Mouse (Mus musculus): ENCODE results near the gene Fkbp9. TPM values are rescaled to one million over a fixed set of nuclear protein-coding genes. Genes with fewer than 3 reads are reported as not detected.

The Fkbp9 gene
- polyA plus RNA-seq, 1 experiment from 2014 or later: 134 TPM

DNA sequence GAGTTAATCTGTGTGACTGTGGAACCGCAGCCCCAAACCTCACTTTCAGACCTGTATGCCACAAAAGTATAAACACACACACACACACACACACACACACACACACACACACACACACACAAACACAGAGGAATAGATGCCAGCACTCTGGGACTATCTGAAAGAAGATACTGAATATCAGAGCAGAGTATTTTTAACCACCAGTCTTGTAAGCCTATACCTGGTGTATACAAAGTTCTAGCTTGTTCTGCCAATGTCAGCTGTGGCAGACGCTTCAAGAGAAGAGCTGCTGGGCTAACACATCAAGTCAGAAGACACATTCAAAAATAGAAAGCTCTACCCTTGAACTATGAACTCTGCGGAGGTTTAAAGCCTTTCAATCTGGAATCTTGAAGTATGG lies 67.7 kb downstream of the Fkbp9 start:
- Histone ChIP-seq H3K4me2 (replicated peaks; ENCODE audit: low read depth, low read length) (no peak overlapping the region), H3K27ac (ENCODE audit: low read length) (no peak overlapping the region)
- ATAC-seq: no peak

DNA sequence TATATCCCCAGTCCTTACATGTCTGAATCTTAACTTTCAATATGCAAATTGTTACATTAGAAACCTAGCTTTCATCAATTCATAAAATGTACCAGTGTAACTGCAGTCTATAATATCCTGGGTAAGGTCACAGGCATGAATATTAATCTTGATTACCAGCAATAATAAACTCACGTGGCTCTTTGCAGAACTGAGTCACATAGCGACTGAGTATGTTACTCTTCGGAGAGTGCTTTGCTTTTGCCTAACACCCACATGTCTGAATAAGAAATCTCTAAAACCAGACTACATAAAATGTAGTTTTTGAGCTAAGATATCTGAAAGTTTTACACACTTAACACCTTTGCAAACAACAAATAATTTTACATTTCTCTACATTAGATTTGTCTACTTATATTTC lies 69.5 kb downstream of the Fkbp9 start:
- no peak overlapping the region for H3K9ac ChIP-seq (replicated peaks; ENCODE audit: low read depth)
- 54% methylated on average over 3 of the region's 3 CpGs for WGBS
- ATAC-seq: peak; percentile 29; the same call in 1 of the 2 replicates
- H3K27ac ChIP-seq (ENCODE audit: low read length): 0 out of 2 replicates have a peak overlapping the region, but pooled peaks have one; percentile 73
- no peak overlapping the region; the same call in 1 of the 2 replicates for H3K4me3 ChIP-seq (ENCODE audit: low read depth, low read length)
- DNase-seq (ENCODE audit: low spot score): no peak
- H3K36me3 ChIP-seq (ENCODE audit: insufficient read depth, low read length): no peaks in the 10 kb centered on the region
- no peaks in the 10 kb centered on the region for H3K9me3 ChIP-seq (ENCODE audit: low read length)
- H3K4me2 ChIP-seq (replicated peaks; ENCODE audit: low read depth, low read length): peak overlapping the region; percentile 32; the same call in 1 of the 2 replicates
- H3K4me1 ChIP-seq (ENCODE audit: insufficient read depth, low read depth, low read length): peaks cover 2% of the 10 kb centered on the region; the same call in 1 of the 2 replicates
- no peaks in the 10 kb centered on the region for H3K27me3 ChIP-seq (replicated peaks; ENCODE audit: insufficient read depth, low read length)
- TF ChIP-seq EP300 (IDR thresholded peaks at IDR 0.05): no peak
- TF ChIP-seq CTCF (IDR thresholded peaks at IDR 0.05): no peak

More for the DNA sequence above, 67.7 kb downstream of the Fkbp9 start:
- H3K9ac ChIP-seq (replicated peaks; ENCODE audit: low read depth): no peak overlapping the region
- no peaks in the 10 kb centered on the region for H3K36me3 ChIP-seq (ENCODE audit: insufficient read depth, low read length)
- H3K4me3 ChIP-seq (ENCODE audit: low read depth, low read length): no peak overlapping the region
- TF ChIP-seq CTCF (IDR thresholded peaks at IDR 0.05) (no peak), EP300 (IDR thresholded peaks at IDR 0.05) (no peak)
- H3K4me1 ChIP-seq (ENCODE audit: insufficient read depth, low read depth, low read length): peaks cover 2% of the 10 kb centered on the region; the same call in 1 of the 2 replicates
- H3K9me3 ChIP-seq (ENCODE audit: low read length): no peaks in the 10 kb centered on the region
- WGBS: 64% methylated on average over 3 of the region's 3 CpGs
- no peaks in the 10 kb centered on the region for H3K27me3 ChIP-seq (replicated peaks; ENCODE audit: insufficient read depth, low read length)
- DNase-seq (ENCODE audit: low spot score): no peak

DNA sequence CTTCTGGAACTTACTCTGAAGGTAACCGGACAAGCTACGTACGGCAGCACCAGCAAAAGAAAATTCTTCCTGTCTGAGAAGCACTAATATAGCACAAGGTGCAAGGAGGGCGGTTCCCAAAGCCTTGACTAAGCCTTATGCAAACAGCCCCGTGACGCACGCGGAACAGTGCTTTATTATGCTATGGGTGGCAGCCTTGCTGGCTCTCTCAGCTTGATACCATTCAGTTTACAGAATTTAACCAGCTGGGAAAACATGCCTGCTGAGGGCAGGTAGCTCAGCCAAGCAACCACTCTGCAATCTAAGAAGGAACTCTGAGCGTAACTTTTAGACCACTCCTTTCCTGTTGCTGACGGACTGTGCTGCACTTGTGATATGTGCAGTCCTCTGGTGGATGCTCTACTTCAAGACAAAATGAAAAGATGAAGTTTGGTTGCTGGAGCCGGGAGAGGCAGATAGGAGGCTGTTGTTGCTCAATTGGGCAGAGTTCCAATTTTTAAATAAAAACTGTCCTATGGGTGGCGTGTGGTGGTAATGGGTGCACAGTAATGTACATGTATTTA lies 70.0 kb downstream of the Fkbp9 start:
- DNase-seq (ENCODE audit: low spot score): peak; percentile 91
- peak overlapping the region; percentile 32 for H3K4me2 ChIP-seq (replicated peaks; ENCODE audit: low read depth, low read length)
- peak overlapping the region; percentile 73 for H3K27ac ChIP-seq (ENCODE audit: low read length)
- WGBS: 25% methylated on average over 12 of the region's 12 CpGs
- TF ChIP-seq EP300 (IDR thresholded peaks at IDR 0.05) (0 out of 2 replicates have a peak, but pooled peaks have one; percentile 7), CTCF (IDR thresholded peaks at IDR 0.05) (peak; percentile 36; the same call in 1 of the 2 replicates)
- H3K4me1 ChIP-seq (ENCODE audit: insufficient read depth, low read depth, low read length): peaks cover 2% of the 10 kb centered on the region; the same call in 1 of the 2 replicates
- peak overlapping the region; percentile 8; the same call in 1 of the 2 replicates for H3K9ac ChIP-seq (replicated peaks; ENCODE audit: low read depth)
- no peaks in the 10 kb centered on the region for H3K27me3 ChIP-seq (replicated peaks; ENCODE audit: insufficient read depth, low read length)
- peak; percentile 95 for ATAC-seq
- H3K36me3 ChIP-seq (ENCODE audit: insufficient read depth, low read length): no peaks in the 10 kb centered on the region
- peak overlapping the region; percentile 14; the same call in 1 of the 2 replicates for H3K4me3 ChIP-seq (ENCODE audit: low read depth, low read length)
- H3K9me3 ChIP-seq (ENCODE audit: low read length): no peaks in the 10 kb centered on the region

DNA sequence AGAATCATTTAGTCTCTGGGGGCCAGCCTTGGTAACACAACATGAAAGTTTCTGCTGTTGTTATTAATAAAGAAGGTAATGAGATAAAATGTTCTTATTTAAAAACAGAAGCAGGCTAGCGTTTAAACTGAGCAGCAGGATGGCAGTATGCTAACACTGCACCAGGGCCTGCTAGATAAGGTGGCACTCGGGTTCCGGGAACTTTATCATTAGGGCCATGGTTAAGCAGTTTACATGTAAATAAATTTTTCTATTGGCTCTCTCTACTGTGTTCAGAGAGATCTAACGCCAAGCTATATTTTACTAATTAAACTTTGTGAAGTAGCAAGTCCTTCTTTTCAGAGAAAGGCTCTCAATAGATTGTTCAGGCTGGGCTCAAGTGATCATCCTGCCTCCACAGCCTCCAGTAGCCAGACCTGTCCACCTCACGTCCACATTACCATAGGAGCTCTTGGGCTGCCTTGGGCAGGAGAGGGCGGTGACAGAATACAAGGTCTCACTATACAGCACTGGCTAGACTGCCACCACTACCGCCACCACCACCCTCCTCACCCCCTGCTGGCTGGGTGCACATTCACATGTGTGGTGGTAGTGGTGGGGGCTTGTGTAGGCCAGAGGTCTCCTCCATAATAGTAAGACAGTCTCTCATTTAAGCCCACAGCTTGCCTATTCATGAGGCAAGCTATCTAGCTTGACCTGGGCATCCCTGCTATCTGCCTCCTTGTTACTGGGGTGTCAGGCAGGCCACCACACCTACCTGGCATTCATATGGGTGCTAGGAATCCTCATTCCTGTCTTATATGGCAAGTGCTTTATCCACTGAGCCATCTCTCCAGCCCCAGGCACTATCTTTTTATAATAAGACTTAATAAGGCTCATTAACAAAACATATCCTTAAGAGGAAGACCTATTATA lies 71.0 kb downstream of the Fkbp9 start:
- peaks cover 2% of the 10 kb centered on the region; the same call in 1 of the 2 replicates for H3K4me1 ChIP-seq (ENCODE audit: insufficient read depth, low read depth, low read length)
- DNase-seq (ENCODE audit: low spot score): no peak
- no peaks in the 10 kb centered on the region for H3K9me3 ChIP-seq (ENCODE audit: low read length)
- no peak overlapping the region for H3K9ac ChIP-seq (replicated peaks; ENCODE audit: low read depth)
- 76% methylated on average over 7 of the region's 7 CpGs for WGBS
- 0 out of 2 replicates have a peak, but pooled peaks have one; percentile 16 for ATAC-seq
- H3K27me3 ChIP-seq (replicated peaks; ENCODE audit: insufficient read depth, low read length): no peaks in the 10 kb centered on the region
- H3K4me2 ChIP-seq (replicated peaks; ENCODE audit: low read depth, low read length): no peak overlapping the region
- no peak overlapping the region for H3K4me3 ChIP-seq (ENCODE audit: low read depth, low read length)
- H3K36me3 ChIP-seq (ENCODE audit: insufficient read depth, low read length): no peaks in the 10 kb centered on the region
- peak overlapping the region; percentile 73; the same call in 1 of the 2 replicates for H3K27ac ChIP-seq (ENCODE audit: low read length)
- TF ChIP-seq CTCF (IDR thresholded peaks at IDR 0.05): peak; percentile 27
- no peak for TF ChIP-seq EP300 (IDR thresholded peaks at IDR 0.05)

DNA sequence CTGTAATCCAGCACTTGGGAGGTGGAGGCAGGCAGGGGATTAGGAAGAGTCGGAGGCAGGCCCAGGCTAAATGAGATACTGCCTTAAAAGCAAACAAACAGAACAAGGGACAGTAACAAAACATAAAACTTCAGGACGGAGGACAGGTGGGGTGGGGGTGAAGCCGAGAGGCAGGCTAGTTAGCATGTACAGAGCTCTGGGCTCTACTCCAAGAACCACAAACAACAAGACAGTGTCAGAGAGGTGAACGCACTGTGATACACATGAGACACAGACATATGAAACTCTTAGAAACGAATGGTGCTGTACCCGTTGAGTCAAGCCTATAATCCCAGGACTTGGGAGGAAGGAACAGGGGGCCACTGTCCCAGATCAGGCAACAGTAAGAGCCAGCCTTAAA lies 72.0 kb downstream of the Fkbp9 start:
- H3K9ac ChIP-seq (replicated peaks; ENCODE audit: low read depth): no peak overlapping the region
- H3K9me3 ChIP-seq (ENCODE audit: low read length): no peaks in the 10 kb centered on the region
- no peak for ATAC-seq
- H3K27me3 ChIP-seq (replicated peaks; ENCODE audit: insufficient read depth, low read length): no peaks in the 10 kb centered on the region
- peak overlapping the region; percentile 4; the same call in 1 of the 2 replicates for H3K27ac ChIP-seq (ENCODE audit: low read length)
- no peak overlapping the region for H3K4me2 ChIP-seq (replicated peaks; ENCODE audit: low read depth, low read length)
- no peak for DNase-seq (ENCODE audit: low spot score)
- H3K4me3 ChIP-seq (ENCODE audit: low read depth, low read length): no peak overlapping the region
- peaks cover 2% of the 10 kb centered on the region; the same call in 1 of the 2 replicates for H3K4me1 ChIP-seq (ENCODE audit: insufficient read depth, low read depth, low read length)
- TF ChIP-seq EP300 (IDR thresholded peaks at IDR 0.05) (no peak), CTCF (IDR thresholded peaks at IDR 0.05) (no peak)
- 34% methylated on average over 6 of the region's 6 CpGs for WGBS
- H3K36me3 ChIP-seq (ENCODE audit: insufficient read depth, low read length): no peaks in the 10 kb centered on the region

DNA sequence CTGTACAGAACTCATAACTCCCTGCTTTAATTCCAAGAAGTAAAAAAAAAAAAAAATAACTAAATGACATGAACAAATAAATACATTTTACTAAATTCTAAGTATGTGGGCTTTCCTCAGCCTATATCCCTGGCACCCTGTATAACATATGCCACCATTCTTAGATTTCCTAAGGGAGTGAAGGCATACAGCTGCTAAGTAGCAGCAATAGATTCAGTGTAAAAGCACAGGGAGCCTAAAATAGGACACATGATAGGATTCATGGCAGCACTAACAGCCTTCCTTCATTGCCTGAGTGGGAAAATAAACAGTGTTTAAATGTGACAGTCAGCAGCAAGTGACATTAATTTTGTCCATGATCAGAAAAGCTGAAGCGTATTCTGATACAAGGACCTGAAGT lies 72.5 kb downstream of the Fkbp9 start:
- H3K36me3 ChIP-seq (ENCODE audit: insufficient read depth, low read length): no peaks in the 10 kb centered on the region
- no peak for DNase-seq (ENCODE audit: low spot score)
- peaks cover 2% of the 10 kb centered on the region; the same call in 1 of the 2 replicates for H3K4me1 ChIP-seq (ENCODE audit: insufficient read depth, low read depth, low read length)
- H3K9me3 ChIP-seq (ENCODE audit: low read length): no peaks in the 10 kb centered on the region
- WGBS: 64% methylated on average over 1 of the region's 1 CpGs
- H3K4me2 ChIP-seq (replicated peaks; ENCODE audit: low read depth, low read length): no peak overlapping the region
- no peaks in the 10 kb centered on the region for H3K27me3 ChIP-seq (replicated peaks; ENCODE audit: insufficient read depth, low read length)
- no peak for ATAC-seq
- no peak overlapping the region for H3K4me3 ChIP-seq (ENCODE audit: low read depth, low read length)
- no peak overlapping the region for H3K9ac ChIP-seq (replicated peaks; ENCODE audit: low read depth)
- no peak overlapping the region for H3K27ac ChIP-seq (ENCODE audit: low read length)
- TF ChIP-seq EP300 (IDR thresholded peaks at IDR 0.05) (no peak), CTCF (IDR thresholded peaks at IDR 0.05) (no peak)

Data from lung, postnatal 0 days (tissue).